ENCODE assay signal across 9 mouse cellular contexts in the genomic region with DNA sequence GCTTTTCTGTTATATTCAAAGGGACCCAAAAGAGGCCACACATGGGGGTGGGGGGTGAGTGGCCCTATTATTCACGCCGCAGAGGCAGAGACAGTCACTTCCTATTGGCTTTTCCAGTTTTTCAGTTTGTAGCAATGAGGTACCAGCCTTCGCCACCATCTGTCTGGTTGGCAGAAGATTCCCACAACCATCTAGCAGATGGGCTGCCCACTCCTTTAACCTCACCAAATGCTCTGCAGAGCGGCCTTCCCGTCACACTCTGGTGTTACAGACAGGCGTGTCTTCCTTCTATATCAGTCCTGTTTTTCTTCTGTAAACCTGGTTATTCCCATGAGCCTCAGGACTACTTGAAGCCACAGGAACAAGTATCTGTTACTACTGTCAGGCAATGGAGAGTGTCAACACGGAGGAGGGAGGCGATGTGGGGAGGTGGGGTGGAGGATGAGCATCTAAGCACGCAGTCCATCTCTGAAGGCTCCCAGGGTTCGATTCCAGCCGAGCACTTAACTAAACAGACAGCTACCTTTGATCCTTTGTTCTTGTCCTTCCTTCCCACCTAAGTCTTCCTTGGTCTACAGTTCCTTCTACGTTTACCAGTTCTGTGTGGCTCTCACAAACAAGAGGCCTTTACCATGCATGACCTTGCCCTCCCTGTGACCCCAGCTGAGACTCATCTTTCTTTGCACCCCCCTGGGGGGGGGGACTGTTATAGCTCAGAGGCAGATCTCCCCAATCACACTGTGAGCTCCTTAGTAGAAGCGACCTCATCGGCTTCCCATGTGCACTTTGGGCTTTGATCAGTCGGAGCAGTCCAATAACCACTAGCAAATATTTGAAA. TPM values are rescaled to one million over a fixed set of nuclear protein-coding genes. Genes with fewer than 3 reads are reported as not detected.
DNase-seq lines count a peak whose midpoint lies in the region; ATAC-seq lines count a peak whose summit lies in the region.
"Had no signal": no experiment of that assay in that cellular context is flagged by ENCODE, and none has a peak within 500 bp of the region (broad histone marks: within the 10 kb centered on the region; RNA-seq: fewer than 3 reads in every experiment).

No protein-coding gene starts in this region.

- ATAC-seq in megakaryocyte-erythroid progenitor cell, adult 5-6 weeks (replicated peaks; ENCODE audit: low FRiP score, low TSS enrichment, poor library complexity, severe bottlenecking): no peak

- DNase-seq in ES-CJ7 (ENCODE audit: low read depth, low spot score): peak; percentile 12
- DNase-seq in brain, adult 2 months (ENCODE audit: low read depth, low spot score): peak; percentile 98
- DNase-seq in frontal cortex, postnatal 25 days (ENCODE audit: low spot score in 2 of 2): peak; percentile 24 to 33
- DNase-seq in left cerebral cortex, adult 8-10 months (ENCODE audit: low spot score in 2 of 2): peak; percentile 35 to 67
- DNase-seq in yolk sac, embryonic 10.5 days (ENCODE audit: low spot score): no peak
- DNase-seq in gastrocnemius, postnatal 36 days: no peak
- DNase-seq: heart, postnatal 14 days; kidney, postnatal 4 days had no signal

- intact Hi-C loops in gastrocnemius, postnatal 36 days (cut with DNase I): no loop called here

RNA-seq across cellular contexts. Expression of a gene that starts 32.0 kb away (rescaled TPM):
- total RNA-seq in left cerebral cortex, adult 8-10 months (2022): 10 to 100 TPM; 19.4 to 23.4 (median 20.7) TPM
- total RNA-seq in gastrocnemius, postnatal 36 days (2021): under 1 TPM; 0.44 to 0.46 TPM
- 20.8 and 25.4 TPM in 2 replicates for total RNA-seq in megakaryocyte-erythroid progenitor cell, adult 5-6 weeks (2014; fragmentation: Nextera tagmentation)
- 8.4 and 10.6 TPM in 2 replicates for total RNA-seq in megakaryocyte-erythroid progenitor cell, adult 5-6 weeks (2017)

RNA-seq across cellular contexts. Expression of a gene that starts 46.5 kb away (rescaled TPM):
- total RNA-seq in left cerebral cortex, adult 8-10 months (2022): 10 to 100 TPM; 22.3 to 30.1 (median 27.6) TPM
- total RNA-seq in gastrocnemius, postnatal 36 days (2021): 10 to 100 TPM; 17.5 to 19.4 TPM
- 38.7 and 54.7 TPM in 2 replicates for total RNA-seq in megakaryocyte-erythroid progenitor cell, adult 5-6 weeks (2014; fragmentation: Nextera tagmentation)
- 5.6 and 7.7 TPM in 2 replicates for total RNA-seq in megakaryocyte-erythroid progenitor cell, adult 5-6 weeks (2017)

Comparison
In these comparisons a context has a peak if more than half of its experiments do, and no peak if none do; other contexts are left out.
1. DNase-seq: peak in ES-CJ7 (single experiment), brain, adult 2 months (single experiment), frontal cortex, postnatal 25 days (2 of 2) and left cerebral cortex, adult 8-10 months (2 of 2); none in yolk sac, embryonic 10.5 days (single experiment) and gastrocnemius, postnatal 36 days (0 of 2).
2. RNA of a gene that starts 32.0 kb away (total RNA-seq): 8.4 to 25.4 TPM in megakaryocyte-erythroid progenitor cell, adult 5-6 weeks and 19.4 to 23.4 TPM in left cerebral cortex, adult 8-10 months; 0.44 to 0.46 TPM in gastrocnemius, postnatal 36 days; every median in the first group is over 4 times any median in the second.